Mouse (Mus musculus) testis, postnatal 14 days (tissue): ENCODE results near the gene Wasf3.
"Not testable (repeated sequence)": the region's sequence is repeated elsewhere in the genome, so short reads cannot be mapped to it uniquely, and the experiment has no call there.

Experiments
- DNase-seq: peaks from one replicate; pipeline ENCODE4 v3.0.0; 2021; ENCODE audit warnings: low spot score

Wasf3 gene

DNA sequence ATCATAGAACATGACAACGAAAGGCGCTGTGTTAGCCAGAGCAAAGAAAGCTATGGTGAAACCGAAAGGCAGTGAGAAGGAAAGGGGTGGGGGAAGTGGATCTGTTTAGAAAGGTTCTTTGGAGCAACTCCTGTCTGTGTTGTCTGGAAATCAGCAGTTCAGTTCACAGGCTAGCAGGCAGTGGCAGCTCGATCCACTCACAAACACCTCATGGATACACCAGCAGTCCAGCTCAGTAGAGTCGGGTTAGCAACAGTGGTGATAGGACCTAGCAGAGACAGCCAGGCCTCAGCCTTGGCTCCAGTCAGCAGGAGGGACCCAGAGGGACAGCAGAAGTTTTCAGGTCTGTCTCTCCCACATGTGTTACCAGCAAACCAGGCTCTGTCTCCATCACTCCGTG, 16.2 kb downstream of the Wasf3 start:
- DNase-seq, result not testable (repeated sequence)

- DNase-seq, result no peak
These were observed 17.5 kb downstream of the Wasf3 start for GRCm38 (mm10) chr5:146402311-146402710.

GRCm38 (mm10) chr5:146403923-146404322, 19.1 kb downstream of the Wasf3 start:
- no peak for DNase-seq

GRCm38 (mm10) chr5:146406133-146406532, 21.3 kb downstream of the Wasf3 start:
- no peak for DNase-seq

DNA sequence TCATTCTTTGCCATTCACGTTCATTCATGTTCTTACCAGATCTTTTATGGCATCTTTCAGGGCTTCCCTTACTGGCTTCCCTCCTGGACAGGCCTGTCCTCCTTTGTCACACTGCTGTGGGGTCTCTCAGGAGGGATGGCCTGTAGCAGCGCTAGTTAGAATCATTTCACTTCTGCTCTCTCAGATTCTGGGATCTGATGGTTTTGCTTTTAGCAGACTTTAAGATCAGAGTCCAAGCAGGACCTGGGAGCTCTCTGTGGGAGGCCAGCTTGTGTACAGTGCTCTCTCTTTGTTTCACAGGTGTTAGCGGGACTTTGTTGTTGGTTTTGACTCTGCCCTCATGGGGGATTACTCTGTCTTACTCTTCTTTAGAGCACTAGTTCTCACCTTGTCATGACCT, 23.0 kb downstream of the Wasf3 start:
- no peak for DNase-seq

DNA sequence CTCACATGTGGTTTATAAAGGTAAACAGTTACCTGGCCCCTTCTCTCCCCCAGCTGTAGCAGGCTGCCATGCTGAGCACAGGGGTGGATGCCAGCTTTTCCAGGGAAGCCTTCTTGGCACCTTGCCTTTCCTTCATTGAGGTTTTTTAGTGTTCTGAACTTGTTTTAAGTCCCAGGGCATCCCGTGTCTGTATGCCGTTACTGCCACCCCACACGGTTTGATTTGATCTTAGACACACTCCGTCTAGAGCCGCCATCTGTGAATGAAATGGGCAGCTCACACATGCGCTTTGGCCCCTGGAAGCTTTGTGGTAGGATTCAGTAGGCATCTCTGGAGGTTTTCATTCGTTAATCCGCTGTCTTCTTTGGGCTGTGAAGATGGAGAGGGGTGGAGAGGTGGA, 23.8 kb downstream of the Wasf3 start:
- DNase-seq, result no peak

DNA sequence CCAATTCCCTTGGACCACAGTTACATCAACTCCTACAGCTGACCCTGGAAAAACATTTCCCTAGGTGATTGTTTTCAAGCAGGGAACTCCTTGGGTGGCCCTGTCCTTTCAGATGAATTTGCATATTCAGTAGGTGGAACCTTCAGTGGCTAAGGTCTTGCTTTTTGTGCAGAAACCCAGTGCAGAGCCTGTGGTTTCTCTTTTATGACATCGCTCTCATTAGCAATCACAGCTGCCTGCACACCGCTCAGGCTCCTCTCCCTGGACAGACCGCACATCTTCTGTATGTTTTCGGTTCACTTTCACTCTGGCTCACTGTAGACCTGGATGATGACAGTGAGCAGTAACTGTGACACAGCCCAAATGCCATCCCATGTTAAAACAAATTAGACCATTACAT, 26.0 kb downstream of the Wasf3 start:
- no peak for DNase-seq

GRCm38 (mm10) chr5:146412743-146413430, 28.1 kb downstream of the Wasf3 start:
- peak; percentile 59 for DNase-seq

GRCm38 (mm10) chr5:146414611-146415010, 29.8 kb downstream of the Wasf3 start:
- DNase-seq, result no peak

DNA sequence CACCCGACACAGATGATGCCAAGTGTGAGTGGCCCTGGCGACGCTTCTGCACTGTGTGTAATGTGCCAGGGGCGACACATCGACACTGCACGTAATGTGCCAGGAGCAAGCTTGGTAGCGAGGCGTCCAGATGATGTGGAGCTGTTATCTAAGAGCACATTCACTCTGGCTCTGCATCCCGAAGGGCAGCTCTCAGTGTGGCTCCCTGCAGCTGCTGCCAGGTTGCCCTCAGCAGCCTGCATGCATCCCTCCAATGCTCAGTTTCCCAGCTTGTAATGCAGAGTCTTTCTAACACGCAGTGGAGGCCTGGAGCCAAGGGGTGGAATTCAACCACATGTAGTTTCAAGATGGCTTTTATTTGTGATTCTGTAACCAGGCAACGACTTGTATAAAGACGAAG, 30.4 kb downstream of the Wasf3 start:
- no peak for DNase-seq

DNA sequence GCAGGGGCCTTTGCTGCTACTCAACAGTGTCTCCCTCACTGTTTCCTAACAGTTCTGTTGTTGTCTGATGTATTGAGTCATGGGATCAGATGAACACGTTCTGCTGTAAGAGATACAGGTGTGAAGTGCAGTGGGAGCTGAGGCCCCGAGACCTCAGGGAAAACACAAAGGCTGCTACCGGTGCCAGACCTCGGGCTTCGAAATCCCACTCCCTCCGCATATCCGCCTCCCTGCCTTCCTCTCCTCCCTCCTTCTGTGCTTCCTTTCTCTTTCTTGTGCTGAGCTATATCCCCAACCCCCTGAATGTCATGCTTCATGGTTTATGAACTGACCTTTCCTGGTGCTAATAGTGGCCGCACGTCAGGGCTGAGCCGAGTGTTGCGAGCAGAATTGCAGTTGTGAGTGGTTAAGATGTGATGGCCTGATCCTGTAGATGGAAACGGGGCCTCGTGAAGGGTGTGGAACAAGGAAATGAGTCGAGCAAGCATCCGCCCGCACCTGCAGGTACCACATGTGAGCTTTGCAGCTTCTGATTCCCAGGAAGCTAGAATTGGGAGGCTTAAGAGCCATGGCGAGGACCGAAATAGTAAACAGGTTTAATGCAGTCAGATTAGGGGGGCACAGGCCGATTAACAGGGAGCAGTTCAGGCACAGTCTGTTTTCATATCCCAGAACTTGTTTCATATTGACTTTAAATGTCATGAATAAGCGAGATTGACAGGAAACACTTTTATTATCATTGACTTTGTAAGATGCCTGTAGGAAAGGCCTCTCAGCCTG, 31.7 kb downstream of the Wasf3 start:
- DNase-seq, result no peak

GRCm38 (mm10) chr5:146418092-146418491, 33.3 kb downstream of the Wasf3 start:
- DNase-seq, result no peak

DNA sequence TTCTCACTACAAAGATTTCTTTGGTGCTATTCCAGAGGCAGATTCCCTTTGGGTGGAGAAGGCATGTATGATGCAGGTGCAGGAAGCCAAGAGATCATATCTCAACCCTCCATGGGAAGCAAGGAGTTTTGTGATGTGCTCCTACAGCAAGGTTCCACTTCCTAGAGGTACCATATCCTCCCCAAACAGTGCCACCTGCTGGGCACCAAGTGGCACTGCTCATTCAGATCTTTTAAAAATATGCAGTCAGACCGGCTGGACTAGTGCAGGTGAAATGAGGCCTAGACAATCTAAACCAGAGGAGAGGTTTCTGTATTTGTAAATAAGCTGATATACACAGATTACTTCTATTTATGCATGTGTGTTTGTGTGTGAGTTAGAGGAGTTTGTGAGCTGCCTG, 35.3 kb downstream of the Wasf3 start:
- DNase-seq, result no peak

GRCm38 (mm10) chr5:146424711-146425326, 40.0 kb downstream of the Wasf3 start:
- no peak for DNase-seq

DNA sequence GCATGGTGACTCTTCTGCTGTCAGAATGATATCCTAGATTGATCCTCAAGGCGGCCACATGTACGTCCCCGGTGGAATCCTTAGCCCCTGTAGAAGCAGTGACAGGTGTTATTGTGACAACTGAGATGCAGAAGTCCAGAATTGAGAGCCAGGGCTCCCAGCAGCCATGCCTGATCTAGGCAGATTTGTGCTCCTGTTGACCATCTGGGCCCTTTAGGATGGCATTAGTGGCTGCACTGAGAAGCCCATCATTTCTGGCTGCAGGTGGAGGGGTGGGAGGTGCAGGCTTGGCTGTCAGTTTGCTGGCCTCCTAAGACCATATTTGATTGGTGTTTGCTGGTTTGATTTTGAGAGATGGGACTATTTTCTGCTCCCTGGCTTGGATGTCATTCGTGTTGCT, 40.9 kb downstream of the Wasf3 start:
- no peak for DNase-seq

DNA sequence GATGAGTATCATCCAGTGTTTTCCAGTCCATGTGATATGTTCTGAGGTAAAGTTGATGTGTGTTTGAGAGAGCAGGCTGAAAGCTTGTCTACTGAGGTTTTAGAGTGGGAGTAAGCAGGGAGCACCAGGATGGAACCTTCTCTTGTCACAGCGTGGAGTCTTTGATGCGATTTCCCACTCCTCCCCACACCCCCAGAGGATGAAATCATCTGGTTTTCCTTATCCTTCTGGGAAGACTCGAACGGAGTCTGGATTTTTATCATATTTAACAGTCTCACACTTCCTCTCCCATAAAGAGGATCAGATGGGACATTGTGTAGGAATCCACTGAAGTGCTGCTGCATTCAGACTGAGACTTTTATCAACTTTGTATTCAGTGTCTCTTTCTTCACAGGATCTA, 43.3 kb downstream of the Wasf3 start:
- no peak for DNase-seq

GRCm38 (mm10) chr5:146431821-146432220, 47.0 kb downstream of the Wasf3 start:
- DNase-seq, result no peak

GRCm38 (mm10) chr5:146432476-146432875, 47.7 kb downstream of the Wasf3 start:
- no peak for DNase-seq

DNA sequence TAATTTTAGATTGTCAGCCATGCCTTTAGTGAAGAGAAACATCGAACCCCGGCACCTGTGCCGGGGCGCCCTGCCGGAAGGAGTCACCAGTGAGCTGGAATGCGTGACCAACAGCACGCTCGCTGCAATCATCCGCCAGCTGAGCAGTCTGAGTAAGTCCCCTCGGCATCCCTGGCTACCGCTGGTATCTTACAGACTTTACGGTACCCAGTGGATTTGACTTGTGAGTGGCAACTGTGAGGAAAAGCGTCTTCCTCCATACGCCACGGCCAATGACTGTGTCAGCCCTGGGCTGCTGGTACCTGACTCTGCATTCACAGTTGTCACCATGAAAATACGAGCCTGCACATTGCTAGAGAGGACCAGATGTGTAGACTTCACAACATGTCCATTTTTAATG, 50.5 kb downstream of the Wasf3 start:
- no peak for DNase-seq

DNA sequence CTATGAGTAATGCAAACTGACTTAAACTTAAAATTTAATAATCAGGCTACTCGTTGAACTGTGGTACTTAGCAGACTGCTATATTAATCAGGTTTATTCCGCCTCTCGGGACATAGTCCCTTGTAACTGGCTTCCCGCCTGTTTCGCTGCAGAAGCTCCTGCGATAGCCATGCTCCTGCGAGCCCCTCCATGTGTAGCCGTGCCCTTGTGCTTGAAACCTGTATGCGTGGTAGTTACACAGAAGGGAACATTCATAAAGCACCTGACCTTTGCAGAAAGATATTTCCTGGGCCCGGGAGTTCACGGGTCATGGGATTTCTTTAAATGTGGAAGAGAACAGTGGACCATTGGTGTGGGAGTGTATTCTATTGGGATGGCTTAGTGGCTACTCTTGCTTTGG, 52.0 kb downstream of the Wasf3 start:
- no peak for DNase-seq

GRCm38 (mm10) chr5:146439152-146439781, 54.5 kb downstream of the Wasf3 start:
- DNase-seq, result no peak

GRCm38 (mm10) chr5:146440273-146440672, 55.5 kb downstream of the Wasf3 start:
- DNase-seq, result no peak

DNA sequence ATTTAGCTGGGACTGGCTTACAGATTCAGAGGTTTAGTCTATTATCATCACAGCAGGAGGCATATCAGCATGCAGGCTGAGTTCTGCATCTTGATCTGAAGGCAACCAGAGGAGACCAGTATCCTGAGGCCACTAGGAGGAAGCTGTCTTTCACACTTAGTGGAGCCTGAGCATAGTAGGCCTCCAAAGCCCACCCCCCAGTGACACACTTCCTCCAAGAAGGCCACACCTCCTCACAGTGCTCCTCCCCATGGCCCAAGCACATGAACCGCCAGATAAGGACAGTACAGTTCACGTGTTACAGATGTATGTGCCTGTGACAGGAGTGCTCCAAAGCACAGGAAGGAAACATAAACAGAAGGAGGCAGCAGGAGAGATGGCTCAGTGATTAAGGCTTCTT, 58.0 kb downstream of the Wasf3 start:
- DNase-seq, result no peak
